Comparison of ENCODE assay signal across 11 mouse cellular contexts in the genomic region with DNA sequence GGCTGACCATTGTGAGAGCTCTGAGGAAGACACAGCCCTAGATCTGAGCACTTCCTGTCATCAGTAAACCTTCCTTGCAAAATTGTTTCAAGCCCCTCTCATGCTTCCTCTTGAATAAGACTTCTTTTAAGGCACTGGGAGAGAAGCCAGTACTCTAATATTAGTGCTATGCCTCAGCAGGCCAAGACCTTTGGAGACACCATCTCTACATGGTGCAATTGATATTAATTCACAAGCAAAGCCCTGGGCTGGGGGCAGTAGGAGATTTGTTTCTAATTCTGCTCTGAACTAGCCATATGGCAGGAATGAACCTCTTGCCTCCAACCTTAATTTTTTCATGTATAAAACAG. TPM values are rescaled to one million over a fixed set of nuclear protein-coding genes. Genes with fewer than 3 reads are reported as not detected.
DNase-seq lines count a peak whose midpoint lies in the region; ATAC-seq and TF ChIP-seq lines count a peak whose summit lies in the region.
"Had no signal": no experiment of that assay in that cellular context is flagged by ENCODE, and none has a peak within 500 bp of the region (broad histone marks: within the 10 kb centered on the region; RNA-seq: fewer than 3 reads in every experiment).

No protein-coding gene starts in this region.

- no peak overlapping the region for H3K9ac ChIP-seq in embryonic facial prominence, embryonic 13.5 days
- no peak overlapping the region for H3K9ac ChIP-seq in heart, embryonic 15.5 days
- H3K9ac ChIP-seq in lung, embryonic 14.5 days, result no peak overlapping the region
- H3K9ac ChIP-seq: hindbrain, embryonic 14.5 days had no signal

- intact Hi-C loops in heart, postnatal 14 days (cut with DNase I), result no loop called here
- intact Hi-C loops in left cerebral cortex, postnatal 36 days (cut with DNase I), result no loop called here

- H3K36me3 ChIP-seq in embryonic facial prominence, embryonic 13.5 days, result peaks cover 11% of the 10 kb centered on the region
- H3K36me3 ChIP-seq in embryonic facial prominence, embryonic 10.5 days (replicated peaks), result peaks cover 35% of the 10 kb centered on the region
- H3K36me3 ChIP-seq in heart, embryonic 15.5 days, result no peaks in the 10 kb centered on the region
- no peaks in the 10 kb centered on the region for H3K36me3 ChIP-seq in lung, embryonic 14.5 days (ENCODE audit: insufficient read depth)

- peaks cover 11% of the 10 kb centered on the region for H3K4me1 ChIP-seq in embryonic facial prominence, embryonic 13.5 days
- no peaks in the 10 kb centered on the region for H3K4me1 ChIP-seq in embryonic facial prominence, embryonic 10.5 days
- peaks cover 46% of the 10 kb centered on the region for H3K4me1 ChIP-seq in heart, embryonic 15.5 days (replicated peaks)
- H3K4me1 ChIP-seq in lung, embryonic 14.5 days (ENCODE audit: insufficient read depth), result peaks cover 16% of the 10 kb centered on the region; the same call in 1 of the 2 replicates

- H3K9me3 ChIP-seq in embryonic facial prominence, embryonic 13.5 days, result no peaks in the 10 kb centered on the region
- H3K9me3 ChIP-seq in embryonic facial prominence, embryonic 10.5 days, result no peaks in the 10 kb centered on the region
- H3K9me3 ChIP-seq in heart, embryonic 15.5 days (replicated peaks), result no peaks in the 10 kb centered on the region
- no peaks in the 10 kb centered on the region for H3K9me3 ChIP-seq in lung, embryonic 14.5 days (ENCODE audit: low read depth, low read length)

- H3K4me2 ChIP-seq in embryonic facial prominence, embryonic 13.5 days, result no peak overlapping the region
- H3K4me2 ChIP-seq in heart, embryonic 15.5 days, result 0 out of 2 replicates have a peak overlapping the region, but pooled peaks have one; percentile 3
- H3K4me2 ChIP-seq in lung, embryonic 14.5 days, result peak overlapping the region; percentile 21; the same call in 1 of the 2 replicates
- H3K4me2 ChIP-seq: hindbrain, embryonic 14.5 days; liver, embryonic 11.5 days had no signal

- no peak for DNase-seq in embryonic facial prominence, embryonic 10.5 days (ENCODE audit: low spot score)
- no peak for DNase-seq in heart, postnatal 14 days
- DNase-seq in lung, embryonic 14.5 days, result peak; percentile 84
- DNase-seq in lung, postnatal 4 days, result no peak
- DNase-seq in fat pad, adult 2 months (ENCODE audit: extremely low read depth, low read depth, low spot score), result peak; percentile 21
- DNase-seq in left cerebral cortex, postnatal 36 days (ENCODE audit: low spot score in 2 of 2), result no peak
- DNase-seq: thymus, adult 2 months had no signal

- peak overlapping the region; percentile 60 for H3K27ac ChIP-seq in embryonic facial prominence, embryonic 13.5 days
- H3K27ac ChIP-seq in embryonic facial prominence, embryonic 10.5 days (replicated peaks), result no peak overlapping the region
- peak overlapping the region; percentile 86 for H3K27ac ChIP-seq in heart, embryonic 15.5 days
- peak overlapping the region; percentile 37; the same call in 1 of the 2 replicates for H3K27ac ChIP-seq in lung, embryonic 14.5 days (ENCODE audit: low read depth)
- H3K27ac ChIP-seq: hindbrain, embryonic 14.5 days had no signal

- H3K27me3 ChIP-seq in embryonic facial prominence, embryonic 13.5 days, result no peaks in the 10 kb centered on the region
- no peaks in the 10 kb centered on the region for H3K27me3 ChIP-seq in embryonic facial prominence, embryonic 10.5 days (replicated peaks; ENCODE audit: low read depth, poor library complexity, severe bottlenecking)
- H3K27me3 ChIP-seq in heart, embryonic 15.5 days, result no peaks in the 10 kb centered on the region
- no peaks in the 10 kb centered on the region for H3K27me3 ChIP-seq in lung, embryonic 14.5 days (ENCODE audit: insufficient read depth, low read length)

- TF ChIP-seq CTCF in lung, embryonic 14.5 days (IDR thresholded peaks at IDR 0.05; ENCODE audit: low read depth), result no peak

- no peak for ATAC-seq in embryonic facial prominence, embryonic 13.5 days (ENCODE audit: insufficient number of reproducible peaks, insufficient read depth, low FRiP score, low TSS enrichment, low read depth)
- ATAC-seq in heart, embryonic 15.5 days (replicated peaks; ENCODE audit: insufficient number of reproducible peaks, insufficient read depth, low FRiP score, low read depth), result peak; percentile 62; the same call in 1 of the 2 replicates
- peak; percentile 88 for ATAC-seq in lung, embryonic 14.5 days (ENCODE audit: insufficient read depth)

- H3K4me3 ChIP-seq in embryonic facial prominence, embryonic 13.5 days, result no peak overlapping the region
- no peak overlapping the region for H3K4me3 ChIP-seq in embryonic facial prominence, embryonic 10.5 days
- no peak overlapping the region for H3K4me3 ChIP-seq in heart, embryonic 15.5 days
- no peak overlapping the region for H3K4me3 ChIP-seq in lung, embryonic 14.5 days (ENCODE audit: low read depth, low read length)

RNA-seq across cellular contexts. Expression of gene Crebbp, which starts 52.9 kb away (rescaled TPM):
- 51.3 and 59.4 TPM in 2 replicates for polyA plus RNA-seq in embryonic facial prominence, embryonic 13.5 days (2015; fragmentation: Nextera tagmentation; extraction: Ambion mirVana)
- 32.3 and 32.4 TPM in 2 replicates for polyA plus RNA-seq in embryonic facial prominence, embryonic 10.5 days (2016; fragmentation: Nextera tagmentation; extraction: Ambion mirVana)
- 19.6 and 21.6 TPM in 2 replicates for polyA plus RNA-seq in heart, embryonic 15.5 days (2015; fragmentation: Nextera tagmentation; extraction: Ambion mirVana)
- total RNA-seq in heart, postnatal 14 days (2021), result 10 to 100 TPM; 43.6 to 51.8 TPM
- polyA plus RNA-seq in lung, embryonic 14.5 days (2014; fragmentation: Nextera tagmentation; extraction: Ambion mirVana), result 38.0 and 38.1 TPM in 2 replicates
- total RNA-seq in left cerebral cortex, postnatal 36 days (2021), result 10 to 100 TPM; 76.3 to 97.8 TPM

Comparison
In these comparisons a context has a peak if more than half of its experiments do, and no peak if none do; other contexts are left out.
1. DNase-seq: peak in lung, embryonic 14.5 days (single experiment) and fat pad, adult 2 months (single experiment); none in embryonic facial prominence, embryonic 10.5 days (single experiment), heart, postnatal 14 days (0 of 2), lung, postnatal 4 days (0 of 2) and left cerebral cortex, postnatal 36 days (0 of 2).